Mouse (Mus musculus) liver, adult 2 months (tissue): Measurements from ENCODE around the gene Tmem131l. TPM values are rescaled to one million over a fixed set of nuclear protein-coding genes. Genes with fewer than 3 reads are reported as not detected.

Experiments used
- DNase-seq: peaks from one replicate; pipeline ENCODE4 v3.0.0-alpha.2; 2011; ENCODE audit warnings: low read depth, low spot score; ENCODE audit errors: extremely low read depth
- H3K27ac ChIP-seq: fragments of 200-500 bp; replicated peaks from 2 replicates; pipeline ENCODE4 v1.5.1; 2012; ENCODE audit warnings: low read depth, mild to moderate bottlenecking, control low read depth, inconsistent platforms, low read length; ENCODE audit not compliant: insufficient read depth
- H3K27me3 ChIP-seq: fragments of 200-500 bp; 2 replicates; pipeline ENCODE4 v1.6.1; 2012; ENCODE audit warnings: mild to moderate bottlenecking, moderate library complexity, low read length, inconsistent platforms; ENCODE audit not compliant: control insufficient read depth, insufficient read depth
- H3K36me3 ChIP-seq: fragments of 200-500 bp; 2 replicates; pipeline ENCODE4 v1.6.1; 2012; ENCODE audit warnings: low read length, inconsistent platforms; ENCODE audit not compliant: control insufficient read depth, insufficient read depth
- H3K4me1 ChIP-seq: fragments of 200-500 bp; 2 replicates; pipeline ENCODE4 v1.6.1; 2011; ENCODE audit warnings: low read length; ENCODE audit not compliant: control insufficient read depth, insufficient read depth
- H3K4me3 ChIP-seq: fragments of 200-500 bp; 2 replicates; pipeline ENCODE4 v1.5.1; 2011; ENCODE audit warnings: low read depth, mild to moderate bottlenecking, control low read depth, low read length, moderate library complexity; ENCODE audit not compliant: insufficient read depth
- H3K79me2 ChIP-seq: fragments of 200-500 bp; 2 replicates; pipeline ENCODE4 v1.6.1; 2012; ENCODE audit warnings: inconsistent platforms, mild to moderate bottlenecking, low read length, moderate library complexity; ENCODE audit not compliant: control insufficient read depth, insufficient read depth
- H3K9ac ChIP-seq: fragments of 200-500 bp; 2 replicates; pipeline ENCODE4 v1.6.1; 2012; ENCODE audit warnings: low read depth, mild to moderate bottlenecking, control low read depth, inconsistent platforms, low read length
- CTCF ChIP-seq: fragments of 200-500 bp; IDR thresholded peaks from 2 replicates; pipeline ENCODE4 v1.5.1; 2011; ENCODE audit warnings: low read depth, low read length, control low read depth
- POLR2A ChIP-seq: fragments of 200-500 bp; IDR thresholded peaks from 2 replicates; pipeline ENCODE4 v1.6.1; 2011; ENCODE audit warnings: low read length, control low read depth; ENCODE audit not compliant: insufficient read depth; ENCODE audit errors: extremely low read depth
- WGBS: fragments of 180-500 bp; shearing (Covaris S2); methylation state at CpG from one replicate; pipeline ENCODE4 v1.1.7; 2018; 5-methylcytosine and 5-hydroxymethylcytosine counted together
- polyA plus RNA-seq: library from polyadenylated mRNA; depleted of rRNA; stranded (reverse); fragments of >200 nt; gene quantifications from 2 replicates; pipeline ENCODE4 v1.2.3, GENCODE M21; 2012; rRNA removed
- total RNA-seq: library from RNA; depleted of rRNA; stranded (reverse); fragments of >200 nt; gene quantifications from 2 replicates; pipeline ENCODE4 v1.2.3, GENCODE M21; 2014; rRNA removed

The Tmem131l gene
- total and polyA plus RNA-seq, 2 experiments: 15.3 to 21.1 TPM

- no peak overlapping the region for H3K4me3 ChIP-seq
- no peak overlapping the region for H3K27ac ChIP-seq
- no peak for DNase-seq
- no peaks in the 10 kb centered on the region for H3K36me3 ChIP-seq
- no peak overlapping the region for H3K9ac ChIP-seq
- H3K79me2 ChIP-seq: no peaks in the 10 kb centered on the region
- H3K4me1 ChIP-seq: peaks cover 5% of the 10 kb centered on the region
- 90% methylated on average over 5 of the region's 5 CpGs for WGBS
- TF ChIP-seq POLR2A: no peak
- no peak for TF ChIP-seq CTCF
- no peaks in the 10 kb centered on the region for H3K27me3 ChIP-seq
These were observed 184.3 kb downstream of the Tmem131l start for GRCm38 (mm10) chr3:83855643-83856042.

GRCm38 (mm10) chr3:83849341-83849740 lies 190.6 kb downstream of the Tmem131l start:
- no peaks in the 10 kb centered on the region for H3K36me3 ChIP-seq
- no peak for TF ChIP-seq CTCF
- TF ChIP-seq POLR2A: no peak
- H3K27ac ChIP-seq: no peak overlapping the region
- H3K4me1 ChIP-seq: no peaks in the 10 kb centered on the region
- no peak overlapping the region for H3K9ac ChIP-seq
- 80% methylated on average over 2 of the region's 2 CpGs for WGBS
- no peaks in the 10 kb centered on the region for H3K79me2 ChIP-seq
- H3K27me3 ChIP-seq: no peaks in the 10 kb centered on the region
- no peak overlapping the region for H3K4me3 ChIP-seq
- DNase-seq: no peak

Other genes starting within 250 kb of the Tmem131l start
- gene Tlr2, start 198.4 kb downstream of the Tmem131l start, total RNA-seq: 2.0 and 2.4 TPM in 2 replicates
- 0.56 and 1.1 TPM in 2 replicates for gene Tlr2, start 198.4 kb downstream of the Tmem131l start, polyA plus RNA-seq
- 7.4 and 7.5 TPM in 2 replicates for gene Mnd1, start 115.6 kb upstream of the Tmem131l start, total RNA-seq
- 0.84 and 1.2 TPM in 2 replicates for gene Mnd1, start 115.6 kb upstream of the Tmem131l start, polyA plus RNA-seq
- 0.27 TPM in 1 of 2 replicates, not detected in the other for gene Gm6525, start 133.9 kb upstream of the Tmem131l start, total RNA-seq
- not detected in 2 replicates for gene Gm6525, start 133.9 kb upstream of the Tmem131l start, polyA plus RNA-seq